Mouse (Mus musculus) megakaryocyte-erythroid progenitor cell, adult 5 weeks (primary cell): Measurements from ENCODE around the gene Hsp90b1. TPM values are rescaled to one million over a fixed set of nuclear protein-coding genes. Genes with fewer than 3 reads are reported as not detected.

Experiments used
- polyA plus RNA-seq: library from polyadenylated mRNA; stranded (reverse); fragments of >175 nt; gene quantifications from 2 replicates; pipeline ENCODE4 v1.2.3, GENCODE M21; 2012

Gene Hsp90b1
- 62.1 and 74.5 TPM in 2 replicates for polyA plus RNA-seq

GRCm38 (mm10) chr10:86705318-86705921 is at the start of gene Hsp90b1, which contains the start of gene Ttc41:
TSS of gene Hsp90b1 (minus strand) at chr10:86705509.
TSS of gene Ttc41 (plus strand) at chr10:86705811.

Other genes with a start within 250 kb of the Hsp90b1 start
- 0.40 and 0.83 TPM in 2 replicates for gene Syn3, start 206.6 kb downstream of the Hsp90b1 start, polyA plus RNA-seq
- gene Ttc41, start 302 bp upstream of the Hsp90b1 start, polyA plus RNA-seq: 0.07 and 0.11 TPM in 2 replicates
- not detected in 2 replicates for gene Gm49358, start 58.5 kb upstream of the Hsp90b1 start, polyA plus RNA-seq
- gene Nt5dc3, start 73.5 kb upstream of the Hsp90b1 start, polyA plus RNA-seq: 8.0 and 15.8 TPM in 2 replicates